Mouse (Mus musculus) intestine, embryonic 14.5 days (tissue): ENCODE measurements at regions not wholly inside any gene's neighbourhood (a gene's known extent, or its start where the extent isn't known, plus 50 kb on each side); places are given as distances from the start of the nearest gene placed in this dataset.
A peak's percentile ranks its signal among the peaks of the same experiment; 100 is the strongest.

Experiments
- ATAC-seq: fragments of 200-750 bp; cut with Nextera tagmentation; replicated peaks from 2 replicates; pipeline ENCODE4 v1.8.0; 2017; ENCODE audit warnings: low read depth, moderate number of reproducible peaks, moderate TSS enrichment, moderate library complexity; ENCODE audit not compliant: low FRiP score, low TSS enrichment
- DNase-seq: peaks from one replicate; pipeline ENCODE4 v3.0.0-alpha.2; 2018; ENCODE audit warnings: low spot score
- H3K27ac ChIP-seq: fragments of 300-500 bp; sonication (generic); 2 replicates; pipeline ENCODE4 v1.5.1; 2014; ENCODE audit warnings: low read depth, mild to moderate bottlenecking, control low read depth
- H3K27me3 ChIP-seq: fragments of 300-500 bp; sonication (generic); replicated peaks from 2 replicates; pipeline ENCODE4 v1.6.1; 2014; ENCODE audit warnings: low read length, control low read depth; ENCODE audit not compliant: control insufficient read depth, insufficient read depth
- H3K36me3 ChIP-seq: fragments of 300-500 bp; sonication (generic); 2 replicates; pipeline ENCODE4 v1.6.1; 2014; ENCODE audit warnings: low read length, control low read depth; ENCODE audit not compliant: control insufficient read depth, insufficient read depth
- H3K4me1 ChIP-seq: fragments of 300-500 bp; sonication (generic); replicated peaks from 2 replicates; pipeline ENCODE4 v1.6.1; 2014; ENCODE audit warnings: low read length, control low read depth, mixed read lengths; ENCODE audit not compliant: control insufficient read depth, insufficient read depth
- H3K4me2 ChIP-seq: fragments of 300-500 bp; sonication (generic); 2 replicates; pipeline ENCODE4 v1.6.1; 2014; ENCODE audit warnings: low read length
- H3K4me3 ChIP-seq: fragments of 300-500 bp; sonication (generic); 2 replicates; pipeline ENCODE4 v1.5.1; 2014; ENCODE audit warnings: low read depth, low read length, control low read depth, mixed read lengths
- H3K9ac ChIP-seq: fragments of 300-500 bp; sonication (generic); 2 replicates; pipeline ENCODE4 v1.6.1; 2014; ENCODE audit warnings: mild to moderate bottlenecking, low read length
- H3K9me3 ChIP-seq: fragments of 300-500 bp; sonication (generic); 2 replicates; pipeline ENCODE4 v1.6.1; 2016; ENCODE audit warnings: low read length, control low read depth; ENCODE audit not compliant: control insufficient read depth
- WGBS: fragments of 180-500 bp; shearing (Covaris S2); extraction: QIAGEN DNeasy Blood & Tissue Kit; methylation state at CpG from one replicate; pipeline ENCODE4 v1.1.7; 2014; 5-methylcytosine and 5-hydroxymethylcytosine counted together

DNA sequence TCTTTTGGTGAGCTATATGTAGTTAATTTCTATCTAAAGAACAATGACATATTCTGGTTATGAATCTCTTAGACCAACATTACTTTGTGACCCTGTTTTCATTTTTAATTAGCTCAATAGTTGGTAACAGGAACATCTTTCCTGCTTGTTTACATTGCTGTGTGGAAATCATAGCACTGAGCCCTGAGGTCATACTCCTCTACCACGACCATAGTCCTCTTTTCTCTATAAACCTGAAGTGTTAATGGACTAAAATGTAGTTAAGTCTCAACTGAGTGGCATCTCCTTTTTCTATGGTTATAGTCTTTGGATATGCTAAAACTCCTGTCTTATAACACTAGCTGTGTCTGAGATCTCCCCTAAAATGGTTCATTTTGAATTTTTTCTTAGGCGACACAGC lies 240.2 kb upstream of the Dab2 start:
- no peaks in the 10 kb centered on the region for H3K9me3 ChIP-seq
- no peak for DNase-seq
- no peak overlapping the region for H3K4me2 ChIP-seq
- H3K27ac ChIP-seq = no peak overlapping the region
- H3K4me1 ChIP-seq = no peaks in the 10 kb centered on the region
- H3K36me3 ChIP-seq = no peaks in the 10 kb centered on the region
- no peak overlapping the region for H3K9ac ChIP-seq
- no peak overlapping the region for H3K4me3 ChIP-seq
- H3K27me3 ChIP-seq = no peaks in the 10 kb centered on the region
- no peak for ATAC-seq
- WGBS = 59% methylated on average over 2 of the region's 2 CpGs

DNA sequence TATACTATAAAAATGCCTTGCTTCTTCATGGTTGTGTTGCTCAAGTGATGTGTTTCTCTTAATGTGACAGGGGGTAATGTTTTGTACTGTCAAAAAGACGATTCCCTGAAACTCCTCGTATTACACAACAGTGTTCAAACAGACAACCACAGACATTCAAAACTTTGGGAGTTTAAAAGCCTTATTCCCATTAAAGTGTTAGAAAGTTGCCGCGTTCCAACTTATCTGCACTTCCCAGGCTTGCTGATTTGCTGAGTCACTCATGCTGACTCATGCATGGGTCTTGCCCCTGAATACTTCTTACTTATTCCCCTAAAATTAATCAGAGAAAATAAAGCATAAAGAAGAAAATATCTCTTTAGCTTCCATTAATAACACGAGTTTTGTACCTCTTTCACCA lies 239.8 kb upstream of the Dab2 start:
- WGBS = 75% methylated on average over 5 of the region's 5 CpGs
- Histone ChIP-seq H3K4me3 (no peak overlapping the region), H3K36me3 (no peaks in the 10 kb centered on the region), H3K4me1 (no peaks in the 10 kb centered on the region), H3K27me3 (no peaks in the 10 kb centered on the region), H3K4me2 (no peak overlapping the region), H3K27ac (no peak overlapping the region), H3K9me3 (no peaks in the 10 kb centered on the region), H3K9ac (no peak overlapping the region)
- ATAC-seq (no peak), DNase-seq (no peak)

DNA sequence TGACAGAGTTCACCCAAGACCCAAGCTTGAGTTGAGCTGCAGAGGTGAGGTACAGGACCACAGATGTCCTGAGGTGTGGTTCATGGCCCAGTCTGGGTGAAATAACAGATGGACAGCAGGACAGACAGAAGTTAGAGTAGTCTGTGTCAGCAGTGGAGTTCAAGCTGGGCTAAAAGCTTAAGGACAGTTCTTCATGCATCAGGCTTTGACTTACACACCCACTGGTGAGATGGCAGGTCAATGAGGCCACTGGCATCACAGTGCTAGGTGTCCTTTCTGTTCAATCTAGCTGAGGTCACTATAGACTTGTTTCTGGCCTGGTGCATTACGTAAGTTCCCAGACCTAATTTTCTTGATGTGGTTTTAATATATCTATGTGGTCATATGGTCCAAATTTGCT lies 238.9 kb upstream of the Dab2 start:
- H3K27me3 ChIP-seq = no peaks in the 10 kb centered on the region
- whole genome bisulfite sequencing = 92% methylated on average over 1 of the region's 1 CpGs
- no peak for DNase-seq

DNA sequence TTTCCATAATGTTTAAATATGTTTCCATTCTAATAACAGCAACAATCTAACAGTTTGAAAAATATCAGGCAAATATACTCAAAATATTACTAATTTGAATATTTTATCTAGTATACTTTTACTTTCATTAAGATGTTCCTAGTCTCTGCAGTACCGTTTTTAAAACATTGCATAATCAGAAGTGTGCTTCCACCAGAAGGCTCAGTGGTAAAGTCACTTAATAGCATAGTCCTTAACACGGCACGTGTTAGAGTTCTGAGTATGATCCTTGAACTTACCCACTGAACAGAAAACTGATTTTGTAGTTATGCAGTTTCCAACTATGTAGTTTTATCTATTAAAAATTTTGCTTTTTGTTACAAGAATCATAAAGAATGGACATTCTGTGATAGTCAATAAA lies 234.5 kb upstream of the Dab2 start:
- no peak overlapping the region for H3K4me3 ChIP-seq
- 83% methylated on average over 3 of the region's 3 CpGs for WGBS
- ATAC-seq (no peak), DNase-seq (no peak)
- no peaks in the 10 kb centered on the region for H3K9me3 ChIP-seq
- H3K27ac ChIP-seq = no peak overlapping the region
- no peaks in the 10 kb centered on the region for H3K36me3 ChIP-seq
- no peak overlapping the region for H3K4me2 ChIP-seq
- no peaks in the 10 kb centered on the region for H3K27me3 ChIP-seq
- no peak overlapping the region for H3K9ac ChIP-seq
- no peaks in the 10 kb centered on the region for H3K4me1 ChIP-seq

More for the DNA sequence above, 238.9 kb upstream of the Dab2 start:
- H3K9ac ChIP-seq = no peak overlapping the region
- H3K4me2 ChIP-seq = no peak overlapping the region
- no peak overlapping the region for H3K4me3 ChIP-seq
- no peaks in the 10 kb centered on the region for H3K9me3 ChIP-seq
- no peak overlapping the region for H3K27ac ChIP-seq
- H3K4me1 ChIP-seq = no peaks in the 10 kb centered on the region
- no peak for ATAC-seq
- H3K36me3 ChIP-seq = no peaks in the 10 kb centered on the region

DNA sequence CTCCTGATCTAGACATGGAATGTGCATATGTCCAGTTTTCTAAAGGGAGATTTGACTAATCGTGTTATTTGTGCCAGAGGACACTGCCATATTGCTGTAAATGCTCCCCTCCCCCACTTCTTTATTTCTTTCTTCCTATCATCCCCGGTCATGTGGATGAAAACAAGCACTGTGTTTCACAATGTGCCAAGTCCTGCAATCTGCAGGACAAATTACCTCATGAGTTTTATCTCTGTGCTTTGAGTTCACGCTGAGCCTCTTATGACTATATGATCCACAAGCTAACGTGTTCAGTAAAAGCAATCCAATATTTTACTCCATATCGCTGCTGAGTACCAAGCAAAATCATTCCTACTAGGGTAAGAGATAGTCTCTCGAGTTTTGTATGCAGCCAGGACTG lies 232.2 kb upstream of the Dab2 start:
- Histone ChIP-seq H3K4me3 (no peak overlapping the region), H3K27ac (no peak overlapping the region), H3K9ac (no peak overlapping the region), H3K4me1 (no peaks in the 10 kb centered on the region), H3K27me3 (no peaks in the 10 kb centered on the region), H3K4me2 (no peak overlapping the region), H3K36me3 (no peaks in the 10 kb centered on the region), H3K9me3 (no peaks in the 10 kb centered on the region)
- DNase-seq (no peak), ATAC-seq (no peak)
- WGBS = 78% methylated on average over 6 of the region's 6 CpGs

DNA sequence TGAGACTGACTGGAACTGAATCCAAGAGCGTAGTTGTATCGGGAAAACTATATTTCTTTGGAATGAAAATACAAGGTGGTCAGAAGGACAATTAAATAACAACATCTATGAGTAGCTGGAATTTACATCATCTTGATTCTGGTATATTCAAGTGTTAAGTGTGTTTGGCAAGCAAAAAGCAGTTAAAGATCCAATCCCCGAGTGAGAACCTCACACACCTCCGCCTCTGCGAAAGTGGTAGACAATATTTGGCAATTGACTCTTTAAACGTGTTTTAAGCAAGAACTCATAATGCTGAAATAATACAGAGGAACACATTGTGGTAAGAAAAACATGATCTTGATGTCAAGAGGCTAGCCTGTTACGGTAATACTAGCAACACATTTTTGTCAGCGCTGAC lies 231.2 kb upstream of the Dab2 start:
- WGBS = 94% methylated on average over 8 of the region's 8 CpGs
- Histone ChIP-seq H3K4me1 (no peaks in the 10 kb centered on the region), H3K9ac (no peak overlapping the region), H3K27ac (no peak overlapping the region), H3K4me2 (no peak overlapping the region), H3K9me3 (no peaks in the 10 kb centered on the region), H3K36me3 (no peaks in the 10 kb centered on the region), H3K4me3 (no peak overlapping the region), H3K27me3 (no peaks in the 10 kb centered on the region)
- DNase-seq = no peak
- ATAC-seq = no peak

DNA sequence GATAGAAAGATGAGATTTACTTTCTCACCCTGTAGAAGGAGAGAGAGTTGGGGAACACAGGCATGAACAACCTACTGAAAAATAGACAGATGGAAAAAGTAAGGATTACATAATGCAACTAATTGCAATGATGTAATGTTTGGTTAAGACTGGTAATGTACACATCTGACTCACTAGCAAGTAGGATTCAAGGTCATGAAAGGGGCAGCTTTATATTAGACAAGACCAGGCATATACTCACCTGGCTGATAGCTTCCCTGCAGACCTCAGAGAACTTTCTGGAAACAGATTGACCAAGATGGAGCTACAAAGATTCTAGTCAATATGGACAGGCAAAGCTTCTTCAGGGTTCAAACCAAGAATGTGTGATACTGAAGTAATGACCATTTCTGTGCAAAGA lies 227.7 kb upstream of the Dab2 start:
- H3K4me2 ChIP-seq = no peak overlapping the region
- H3K9ac ChIP-seq = no peak overlapping the region
- no peaks in the 10 kb centered on the region for H3K27me3 ChIP-seq
- H3K4me3 ChIP-seq = no peak overlapping the region
- no peak for ATAC-seq
- H3K27ac ChIP-seq = no peak overlapping the region
- no peaks in the 10 kb centered on the region for H3K36me3 ChIP-seq
- no peaks in the 10 kb centered on the region for H3K4me1 ChIP-seq
- no peaks in the 10 kb centered on the region for H3K9me3 ChIP-seq
- no peak for DNase-seq

DNA sequence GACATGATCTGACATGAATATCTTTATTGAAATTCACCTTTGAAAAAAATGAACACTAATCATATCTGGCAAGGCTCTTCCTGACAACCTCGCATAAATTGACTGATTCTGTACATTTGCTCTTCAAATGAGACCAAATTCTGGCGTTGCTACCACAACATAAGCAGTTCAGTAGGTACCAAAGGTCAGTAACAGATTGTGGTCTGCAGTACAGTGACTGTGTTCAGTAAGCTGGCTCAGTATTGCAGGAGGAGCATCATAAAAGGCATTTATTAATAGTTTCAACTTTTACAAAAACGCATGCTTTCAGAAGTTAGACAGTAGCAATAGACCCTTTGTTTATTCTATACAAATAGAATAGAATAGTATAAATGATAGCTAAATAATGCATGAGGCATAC lies 226.7 kb upstream of the Dab2 start:
- 61% methylated on average over 3 of the region's 3 CpGs for WGBS
- H3K4me3 ChIP-seq = no peak overlapping the region
- no peaks in the 10 kb centered on the region for H3K36me3 ChIP-seq
- no peaks in the 10 kb centered on the region for H3K9me3 ChIP-seq
- ATAC-seq (no peak), DNase-seq (no peak)
- H3K27me3 ChIP-seq = no peaks in the 10 kb centered on the region
- no peak overlapping the region for H3K4me2 ChIP-seq
- H3K4me1 ChIP-seq = no peaks in the 10 kb centered on the region
- H3K27ac ChIP-seq = no peak overlapping the region
- no peak overlapping the region for H3K9ac ChIP-seq

DNA sequence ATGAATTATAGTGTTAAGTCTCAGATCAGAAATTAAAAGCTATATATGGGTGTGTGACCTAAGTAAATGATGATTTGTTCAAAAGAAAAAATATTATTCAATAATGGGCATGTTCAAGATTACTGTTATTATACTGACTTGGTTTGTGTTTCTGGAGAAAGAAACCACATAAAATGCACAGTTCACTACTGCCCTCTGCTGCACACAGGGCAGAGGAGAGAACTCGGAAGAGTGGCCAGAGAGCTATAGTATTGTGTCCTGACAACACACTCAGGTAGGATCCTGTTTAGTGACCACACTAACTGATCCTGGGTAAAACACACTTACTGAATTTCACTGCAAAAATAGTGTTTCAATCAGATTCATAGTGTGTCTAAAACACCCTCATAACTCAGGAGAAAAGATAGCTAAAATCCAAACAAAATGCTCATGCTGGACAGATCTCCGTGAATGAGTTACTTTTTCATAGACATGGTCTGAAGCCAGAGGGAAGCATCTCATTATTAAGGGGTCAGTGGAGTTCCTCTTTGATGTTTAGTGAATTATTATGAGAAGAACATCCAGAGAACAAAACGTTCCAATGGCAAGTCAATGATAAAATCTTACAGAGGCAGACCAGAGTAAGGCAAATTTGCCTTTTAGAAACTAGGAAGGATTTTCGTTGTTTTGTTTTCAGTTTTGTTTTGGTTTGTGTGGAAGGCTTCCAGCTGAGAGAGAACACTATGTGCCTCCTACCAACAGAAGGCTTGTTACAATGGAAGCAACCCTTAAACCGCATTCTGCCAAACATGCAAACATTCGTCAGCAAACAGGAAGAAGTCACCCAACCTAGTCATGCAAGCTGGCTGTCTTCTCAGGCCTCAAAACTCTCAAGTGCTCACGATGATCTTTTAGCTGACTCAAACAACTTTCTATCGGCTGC lies 218.6 kb upstream of the Dab2 start:
- 62% methylated on average over 8 of the region's 8 CpGs for WGBS
- Histone ChIP-seq H3K27me3 (no peaks in the 10 kb centered on the region), H3K9me3 (no peaks in the 10 kb centered on the region), H3K9ac (no peak overlapping the region), H3K4me2 (no peak overlapping the region), H3K27ac (no peak overlapping the region), H3K36me3 (no peaks in the 10 kb centered on the region), H3K4me1 (no peaks in the 10 kb centered on the region), H3K4me3 (no peak overlapping the region)
- ATAC-seq (0 out of 2 replicates have a peak, but pooled peaks have one; percentile 53), DNase-seq (peak; percentile 62)
